Mouse (Mus musculus) midbrain, embryonic 14.5 days (tissue): ENCODE results near the gene Bpifb4. TPM values are rescaled to one million over a fixed set of nuclear protein-coding genes. Genes with fewer than 3 reads are reported as not detected.
A peak's percentile ranks its signal among the peaks of the same experiment; 100 is the strongest.

Experiments used
- ATAC-seq: fragments of 200-750 bp; cut with Nextera tagmentation; 2 replicates; pipeline ENCODE4 v1.8.0; 2017; ENCODE audit warnings: moderate number of reproducible peaks, moderate library complexity; ENCODE audit not compliant: low FRiP score, low TSS enrichment
- DNase-seq: peaks from one replicate; pipeline ENCODE4 v3.0.0-alpha.2; 2015
- H3K27ac ChIP-seq: fragments of 300-500 bp; sonication (generic); replicated peaks from 2 replicates; pipeline ENCODE4 v1.5.1; 2014; ENCODE audit warnings: mild to moderate bottlenecking, low read depth, low read length, moderate library complexity
- H3K27me3 ChIP-seq: fragments of 300-500 bp; sonication (generic); 2 replicates; pipeline ENCODE4 v1.6.1; 2014; ENCODE audit warnings: low read length, control low read depth, mixed read lengths; ENCODE audit not compliant: control insufficient read depth, insufficient read depth
- H3K36me3 ChIP-seq: fragments of 300-500 bp; sonication (generic); 2 replicates; pipeline ENCODE4 v1.6.1; 2014; ENCODE audit warnings: low read length, control low read depth; ENCODE audit not compliant: control insufficient read depth, insufficient read depth
- H3K4me1 ChIP-seq: fragments of 300-500 bp; sonication (generic); 2 replicates; pipeline ENCODE4 v1.6.1; 2014; ENCODE audit warnings: mild to moderate bottlenecking, antibody characterized with exemption, low read length, control low read depth; ENCODE audit not compliant: control insufficient read depth, insufficient read depth
- H3K4me2 ChIP-seq: fragments of 300-500 bp; sonication (generic); 2 replicates; pipeline ENCODE4 v1.6.1; 2014; ENCODE audit warnings: mild to moderate bottlenecking, low read length, moderate library complexity
- H3K4me3 ChIP-seq: fragments of 300-500 bp; sonication (generic); replicated peaks from 2 replicates; pipeline ENCODE4 v1.5.1; 2014; ENCODE audit warnings: low read depth, low read length
- H3K9ac ChIP-seq: fragments of 300-500 bp; sonication (generic); replicated peaks from 2 replicates; pipeline ENCODE4 v1.6.1; 2014; ENCODE audit warnings: mild to moderate bottlenecking, low read length, moderate library complexity
- H3K9me3 ChIP-seq: fragments of 300-500 bp; sonication (generic); 2 replicates; pipeline ENCODE4 v1.6.1; 2016; ENCODE audit warnings: low read length, control low read depth, mixed read lengths; ENCODE audit not compliant: control insufficient read depth
- WGBS: fragments of 180-500 bp; shearing (Covaris S2); extraction: QIAGEN DNeasy Blood & Tissue Kit; methylation state at CpG from one replicate; pipeline ENCODE4 v1.1.7; 2014; 5-methylcytosine and 5-hydroxymethylcytosine counted together
- polyA plus RNA-seq: library from polyadenylated mRNA; unstranded; fragments of >200 nt; fragmentation: Nextera tagmentation; extraction: Ambion mirVana; gene quantifications from 2 replicates; pipeline ENCODE4 v1.2.1, GENCODE M21; 2014

Bpifb4 gene
- polyA plus RNA-seq, 1 experiment from 2014 or later: not detected

DNA sequence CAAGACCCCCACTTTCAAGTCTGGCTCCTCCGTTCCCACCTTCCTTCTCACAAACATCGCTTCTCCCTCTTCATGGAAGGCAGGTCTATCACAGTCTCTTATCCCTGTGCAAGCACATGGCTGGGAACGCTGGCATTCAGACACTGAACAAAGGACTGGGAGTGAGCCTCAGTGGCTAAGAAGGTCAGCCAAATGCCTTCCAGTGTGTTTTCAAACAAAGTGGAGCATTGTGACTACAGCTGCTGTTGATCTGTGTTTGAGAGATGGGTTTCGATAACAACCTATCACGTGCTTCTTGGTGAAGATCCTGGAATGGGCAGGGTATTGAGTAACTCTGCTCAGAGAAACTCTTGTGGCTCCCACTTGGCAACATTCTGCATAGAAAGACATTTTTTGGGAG is 32.2 kb downstream of the Bpifb4 start:
- no peak overlapping the region for H3K9ac ChIP-seq
- H3K36me3 ChIP-seq: no peaks in the 10 kb centered on the region
- 77% methylated on average over 5 of the region's 5 CpGs for WGBS
- no peak overlapping the region for H3K4me3 ChIP-seq
- DNase-seq (peak; percentile 3), ATAC-seq (no peak)
- H3K9me3 ChIP-seq: no peaks in the 10 kb centered on the region
- H3K4me1 ChIP-seq: no peaks in the 10 kb centered on the region
- H3K27ac ChIP-seq: no peak overlapping the region
- H3K4me2 ChIP-seq: no peak overlapping the region
- no peaks in the 10 kb centered on the region for H3K27me3 ChIP-seq

DNA sequence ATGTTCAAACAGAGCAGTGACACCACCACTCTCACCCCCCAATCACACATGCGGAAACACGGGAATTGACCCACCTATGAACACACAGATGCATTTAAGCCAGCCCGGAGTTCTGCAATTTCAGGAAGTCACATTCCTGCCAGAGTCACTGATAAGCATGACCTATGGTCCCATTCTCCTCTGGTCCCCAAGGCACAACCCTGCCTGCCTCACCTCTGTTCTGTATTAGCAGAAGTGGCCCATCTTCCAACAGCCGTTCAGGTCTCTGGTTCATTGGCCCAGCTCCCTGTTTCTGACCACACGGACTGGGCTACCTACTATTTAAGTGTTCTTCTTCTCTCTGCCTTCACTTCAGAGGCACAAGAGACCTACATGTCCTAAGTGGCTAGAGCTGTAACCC is 36.6 kb downstream of the Bpifb4 start, which contains the start of gene Bpifa6:
Gene Bpifa6 (plus strand): TSS at position 364 of the 400 bp plus-strand sequence.
- Histone ChIP-seq H3K27ac (no peak within 1 kb of the TSS), H3K4me3 (no peak within 1 kb of the TSS), H3K27me3 (no peaks in the 10 kb centered on the region), H3K4me1 (no peaks in the 10 kb centered on the region), H3K36me3 (no peaks in the 10 kb centered on the region), H3K4me2 (no peak within 1 kb of the TSS), H3K9me3 (no peaks in the 10 kb centered on the region), H3K9ac (no peak within 1 kb of the TSS)
- ATAC-seq (no peak), DNase-seq (no peak)
- WGBS: 93% methylated on average over 5 of the region's 5 CpGs

DNA sequence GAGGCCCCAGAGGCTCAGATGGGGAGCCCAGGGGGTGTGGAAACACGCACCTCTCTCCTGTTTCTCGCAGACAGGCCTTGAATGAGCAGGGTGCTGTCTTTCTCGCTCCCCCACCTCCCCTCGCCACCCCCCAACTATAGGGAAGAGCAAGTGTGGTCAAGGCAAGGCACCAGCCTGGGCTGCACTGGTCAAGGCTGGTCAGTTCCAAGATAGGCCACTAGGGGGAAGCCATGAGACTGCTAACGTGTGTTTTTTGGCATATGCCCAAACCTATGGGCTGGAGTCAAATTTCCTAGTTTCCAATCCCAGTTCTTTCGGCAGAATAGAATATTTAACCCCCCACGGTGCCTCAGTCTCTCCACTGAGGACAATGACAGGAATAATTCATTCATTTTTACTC is 57.8 kb downstream of the Bpifb4 start:
- H3K4me2 ChIP-seq: no peak overlapping the region
- no peak overlapping the region for H3K4me3 ChIP-seq
- ATAC-seq (no peak), DNase-seq (peak; percentile 89)
- no peaks in the 10 kb centered on the region for H3K9me3 ChIP-seq
- H3K4me1 ChIP-seq: no peaks in the 10 kb centered on the region
- 4% methylated on average over 7 of the region's 7 CpGs for WGBS
- no peak overlapping the region for H3K9ac ChIP-seq
- H3K27ac ChIP-seq: no peak overlapping the region
- no peaks in the 10 kb centered on the region for H3K27me3 ChIP-seq
- H3K36me3 ChIP-seq: no peaks in the 10 kb centered on the region

DNA sequence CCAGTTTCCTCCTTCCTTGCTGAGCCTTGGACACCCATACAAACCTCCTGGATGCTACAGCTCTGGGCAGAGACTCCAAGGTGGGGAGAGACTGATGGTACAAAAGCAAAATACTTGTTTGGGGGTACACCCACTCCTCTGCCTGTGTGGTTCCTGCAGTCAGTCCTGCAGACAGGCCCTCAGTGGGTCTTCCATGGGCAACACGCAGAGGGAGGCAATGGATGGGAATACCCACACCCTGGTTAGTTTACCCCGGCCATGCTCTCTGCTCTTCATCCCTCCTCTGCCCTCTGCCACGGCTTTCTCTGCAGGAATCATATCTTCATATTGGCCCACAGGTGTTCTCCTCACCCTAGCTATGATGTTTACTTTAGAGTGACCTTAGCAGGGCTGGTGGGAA is 62.5 kb downstream of the Bpifb4 start:
- no peak for DNase-seq
- 83% methylated on average over 3 of the region's 3 CpGs for WGBS
- Histone ChIP-seq H3K4me3 (no peak overlapping the region), H3K4me1 (no peaks in the 10 kb centered on the region), H3K36me3 (no peaks in the 10 kb centered on the region), H3K27ac (no peak overlapping the region), H3K9me3 (no peaks in the 10 kb centered on the region), H3K4me2 (no peak overlapping the region), H3K27me3 (no peaks in the 10 kb centered on the region), H3K9ac (no peak overlapping the region)
- ATAC-seq: no peak

DNA sequence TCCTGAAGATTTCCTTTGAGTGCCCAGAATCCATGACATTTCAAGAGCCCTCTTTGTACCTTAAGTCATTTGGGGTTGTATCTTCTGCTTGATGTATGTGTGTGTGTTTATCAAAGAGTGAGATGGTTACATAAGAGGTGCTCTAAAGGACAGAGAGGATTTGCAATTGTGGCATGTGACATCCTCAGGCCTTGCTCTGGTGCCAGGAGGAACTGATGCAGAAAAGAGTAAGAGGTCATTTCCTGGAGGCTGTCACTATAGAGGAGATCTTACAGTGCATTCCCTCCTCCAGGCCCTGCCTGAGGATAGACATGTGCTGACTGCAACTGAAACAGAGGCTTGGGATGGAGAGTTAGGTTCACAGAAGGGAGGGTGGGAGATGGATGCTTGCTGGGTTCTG is 63.0 kb downstream of the Bpifb4 start:
- DNase-seq (no peak), ATAC-seq (no peak)
- no peaks in the 10 kb centered on the region for H3K27me3 ChIP-seq
- no peaks in the 10 kb centered on the region for H3K4me1 ChIP-seq
- H3K4me2 ChIP-seq: no peak overlapping the region
- H3K9ac ChIP-seq: no peak overlapping the region
- H3K9me3 ChIP-seq: no peaks in the 10 kb centered on the region
- no peaks in the 10 kb centered on the region for H3K36me3 ChIP-seq
- H3K27ac ChIP-seq: no peak overlapping the region
- no peak overlapping the region for H3K4me3 ChIP-seq

DNA sequence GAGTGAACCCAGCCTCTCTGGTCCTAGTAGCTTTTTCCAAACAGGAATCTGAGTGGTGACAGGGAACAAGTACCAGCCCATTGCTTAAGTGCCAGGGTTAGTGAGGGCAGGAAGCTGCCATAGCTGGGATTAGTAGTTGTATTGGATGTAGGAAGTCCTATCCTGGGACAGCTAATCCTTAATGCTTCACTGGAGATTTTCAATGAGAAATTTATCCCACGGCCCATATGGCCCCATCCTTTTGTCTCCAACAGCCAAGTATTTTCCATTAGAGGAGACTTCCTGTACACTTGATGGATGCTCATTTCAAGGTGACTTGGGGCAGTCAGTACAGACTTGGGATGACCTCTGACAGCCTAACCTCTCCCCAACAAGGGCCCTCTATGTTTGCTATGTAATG is 66.4 kb downstream of the Bpifb4 start:
- Histone ChIP-seq H3K27me3 (no peaks in the 10 kb centered on the region), H3K27ac (no peak overlapping the region), H3K4me3 (no peak overlapping the region), H3K4me1 (no peaks in the 10 kb centered on the region), H3K9me3 (no peaks in the 10 kb centered on the region), H3K4me2 (no peak overlapping the region), H3K9ac (no peak overlapping the region), H3K36me3 (no peaks in the 10 kb centered on the region)
- 15% methylated on average over 1 of the region's 1 CpGs for WGBS
- ATAC-seq: no peak
- DNase-seq: no peak

DNA sequence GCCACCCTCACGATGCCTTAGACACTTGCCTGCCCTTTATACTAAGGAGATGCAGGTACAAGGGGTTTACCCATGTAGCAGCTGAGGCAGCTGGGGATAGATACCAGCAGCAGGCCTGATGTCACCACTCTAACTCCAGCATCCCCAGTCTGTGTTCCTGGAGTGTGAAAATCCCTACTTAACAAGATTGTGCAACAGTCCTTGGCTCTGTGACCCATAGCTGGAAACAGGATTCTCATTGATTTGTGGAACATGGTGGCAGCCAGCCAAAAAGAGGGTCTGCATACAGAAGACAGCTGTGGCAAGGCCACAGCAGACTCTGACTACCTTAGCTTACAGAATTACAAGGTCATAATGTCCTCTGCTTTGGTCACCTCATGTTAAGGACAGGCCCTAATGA is 67.1 kb downstream of the Bpifb4 start:
- WGBS: 89% methylated on average over 1 of the region's 1 CpGs
- ATAC-seq (no peak), DNase-seq (peak; percentile 12)
- Histone ChIP-seq H3K4me1 (no peaks in the 10 kb centered on the region), H3K4me2 (no peak overlapping the region), H3K9me3 (no peaks in the 10 kb centered on the region), H3K27ac (no peak overlapping the region), H3K4me3 (no peak overlapping the region), H3K36me3 (no peaks in the 10 kb centered on the region), H3K9ac (no peak overlapping the region), H3K27me3 (no peaks in the 10 kb centered on the region)

DNA sequence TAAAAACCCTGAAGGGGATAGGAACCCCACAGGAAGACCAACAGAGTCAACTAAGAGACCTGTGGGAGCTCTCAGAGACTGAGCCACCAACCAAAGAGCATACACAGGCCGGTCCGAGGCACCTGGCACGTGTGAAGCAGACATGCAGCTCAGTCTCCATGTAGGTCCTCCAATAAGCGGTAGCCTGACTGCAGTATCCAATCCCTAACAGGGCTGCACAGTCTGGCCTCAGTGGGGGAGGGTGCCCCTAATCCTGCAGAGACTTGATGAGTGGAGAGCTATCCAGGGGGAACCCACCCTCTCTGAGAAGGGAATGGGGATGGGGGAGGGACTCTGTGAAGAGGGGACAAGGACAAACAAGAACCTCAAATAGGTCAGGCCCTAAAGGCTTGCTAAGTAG is 67.7 kb downstream of the Bpifb4 start:
- H3K4me2 ChIP-seq: no peak overlapping the region
- H3K27me3 ChIP-seq: no peaks in the 10 kb centered on the region
- H3K4me1 ChIP-seq: no peaks in the 10 kb centered on the region
- ATAC-seq (no peak), DNase-seq (no peak)
- H3K9ac ChIP-seq: no peak overlapping the region
- no peak overlapping the region for H3K27ac ChIP-seq
- H3K9me3 ChIP-seq: no peaks in the 10 kb centered on the region
- H3K36me3 ChIP-seq: no peaks in the 10 kb centered on the region
- 78% methylated on average over 4 of the region's 4 CpGs for WGBS
- no peak overlapping the region for H3K4me3 ChIP-seq

DNA sequence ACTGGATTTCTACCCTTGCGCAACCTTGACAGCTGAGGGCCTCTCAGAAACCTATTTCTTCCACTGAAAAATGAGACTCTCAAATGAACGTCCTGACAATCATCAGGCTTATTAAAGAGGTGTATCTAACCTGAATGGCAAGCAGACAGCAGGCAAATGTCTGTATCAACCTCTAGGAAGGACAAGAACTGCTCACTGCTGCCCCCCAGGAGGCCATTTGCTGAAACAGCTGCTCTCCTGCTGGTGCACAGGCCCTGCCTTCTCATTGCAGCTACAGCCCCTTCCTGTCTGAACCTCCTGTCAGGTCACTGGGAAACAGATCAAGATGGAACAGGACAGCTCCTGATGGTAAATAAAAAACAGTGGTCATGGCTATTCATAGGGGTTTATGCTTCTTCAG is 68.3 kb downstream of the Bpifb4 start:
- Histone ChIP-seq H3K9me3 (no peaks in the 10 kb centered on the region), H3K27ac (no peak overlapping the region), H3K27me3 (no peaks in the 10 kb centered on the region), H3K9ac (no peak overlapping the region), H3K4me3 (no peak overlapping the region), H3K4me1 (no peaks in the 10 kb centered on the region), H3K36me3 (no peaks in the 10 kb centered on the region), H3K4me2 (no peak overlapping the region)
- ATAC-seq (no peak), DNase-seq (no peak)
- 81% methylated on average over 2 of the region's 2 CpGs for WGBS
